Mouse (Mus musculus) monocyte, adult 5-6 weeks (primary cell): ENCODE data around the gene Wtip. TPM values are rescaled to one million over a fixed set of nuclear protein-coding genes. Genes with fewer than 3 reads are reported as not detected.
A peak's percentile ranks its signal among the peaks of the same experiment; 100 is the strongest.
"Not testable (repeated sequence)": the region's sequence is repeated elsewhere in the genome, so short reads cannot be mapped to it uniquely, and the experiment has no call there.

Experiments
- ATAC-seq: fragments of 153-309, 156-312 bp; replicated peaks from 2 replicates; pipeline ENCODE4 v1.8.0; 2017; ENCODE audit warnings: mild to moderate bottlenecking; ENCODE audit not compliant: low TSS enrichment, insufficient number of reproducible peaks, severe bottlenecking, poor library complexity, low FRiP score
- total RNA-seq: library from RNA; stranded (forward); fragments of 200-1000, 200-491, 200-594 nt; gene quantifications from 3 replicates; pipeline ENCODE4 v1.2.3, GENCODE M21; 2017

Wtip gene
- total RNA-seq: not detected in 3 replicates

GRCm38 (mm10) chr7:34133117-34133762 is at the start of gene Wtip:
Wtip (minus strand) TSS chr7:34133268.
- no peak for ATAC-seq

- ATAC-seq: not testable (repeated sequence)
Measured at GRCm38 (mm10) chr7:34176241-34176640, 43.2 kb upstream of the Wtip start.

GRCm38 (mm10) chr7:34172251-34172650 is 39.2 kb upstream of the Wtip start:
- no peak for ATAC-seq

- no peak for ATAC-seq
Measured at GRCm38 (mm10) chr7:34169454-34169853, 36.4 kb upstream of the Wtip start, which contains the start of gene Uba2. Uba2 (minus strand) TSS chr7:34169599.

GRCm38 (mm10) chr7:34168470-34169251 is 35.6 kb upstream of the Wtip start:
- ATAC-seq: peak; percentile 92

- peak; percentile 27 for ATAC-seq
Measured at GRCm38 (mm10) chr7:34167766-34168469, 34.9 kb upstream of the Wtip start.

GRCm38 (mm10) chr7:34166850-34167249 is 33.8 kb upstream of the Wtip start:
- no peak for ATAC-seq

- ATAC-seq: no peak
Measured at GRCm38 (mm10) chr7:34165999-34166398, 32.9 kb upstream of the Wtip start.

GRCm38 (mm10) chr7:34164671-34165070 is 31.6 kb upstream of the Wtip start:
- ATAC-seq: no peak

- no peak for ATAC-seq
Measured at GRCm38 (mm10) chr7:34159167-34159566, 26.1 kb upstream of the Wtip start.

- no peak for ATAC-seq
Measured at GRCm38 (mm10) chr7:34157994-34158393, 24.9 kb upstream of the Wtip start.

GRCm38 (mm10) chr7:34147193-34147592 is 14.1 kb upstream of the Wtip start:
- ATAC-seq: no peak

- ATAC-seq: no peak
Measured at GRCm38 (mm10) chr7:34141123-34141522, 8.1 kb upstream of the Wtip start.

- ATAC-seq: no peak
Measured at GRCm38 (mm10) chr7:34139493-34139892, 6.4 kb upstream of the Wtip start.

- no peak for ATAC-seq
Measured at GRCm38 (mm10) chr7:34134336-34134735, 1.3 kb upstream of the Wtip start.

- no peak for ATAC-seq
Measured at GRCm38 (mm10) chr7:34132355-34133079, 551 bp downstream of the Wtip start.

- no peak for ATAC-seq
Measured at GRCm38 (mm10) chr7:34131959-34132354, 1.1 kb downstream of the Wtip start.

GRCm38 (mm10) chr7:34131118-34131517 is 1.9 kb downstream of the Wtip start:
- no peak for ATAC-seq

- no peak for ATAC-seq
Measured at GRCm38 (mm10) chr7:34126291-34126690, 6.8 kb downstream of the Wtip start.
